Mouse (Mus musculus) CD4-positive naive resting alpha-beta T cell, adult 57 days (primary cell): ENCODE results near the gene Etfdh. TPM values are rescaled to one million over a fixed set of nuclear protein-coding genes. Genes with fewer than 3 reads are reported as not detected.

Experiments
- total RNA-seq: library from RNA; stranded (reverse); gene quantifications from one replicate; pipeline ENCODE4 v1.2.4, GENCODE M21; 2023

Etfdh gene
- 23.3 TPM for total RNA-seq

DNA sequence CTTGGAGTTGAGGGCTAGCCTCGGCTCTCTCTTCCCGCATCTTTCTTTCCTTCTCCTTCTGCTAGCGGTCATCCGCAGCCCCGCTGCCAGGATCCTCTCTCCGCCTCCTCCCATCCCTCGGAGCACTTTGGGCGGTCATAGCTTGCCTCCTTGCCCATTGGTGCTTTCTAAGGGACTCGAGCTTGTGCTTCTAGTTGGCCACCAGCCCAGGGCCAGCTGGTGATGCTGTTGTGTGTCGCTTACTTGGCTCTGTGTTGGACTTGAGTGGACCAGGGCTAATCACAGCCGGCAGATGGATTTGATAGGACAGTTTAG, at the start of gene Etfdh:
Gene Etfdh (minus strand): TSS at position 85 of the 315 bp plus-strand sequence.

GRCm38 (mm10) chr3:79628561-79629415, 512 bp downstream of the Etfdh start, which contains the start of gene 4930579G24Rik:
Gene 4930579G24Rik, plus strand, starts transcription at chr3:79629079.

GRCm38 (mm10) chr3:79590863-79591792, 38.2 kb downstream of the Etfdh start, which contains the start of gene Ppid:
Gene Ppid, plus strand, starts transcription at chr3:79591342.

GRCm38 (mm10) chr3:79567703-79568362, 61.5 kb downstream of the Etfdh start, which contains the start of gene Fnip2:
Gene Fnip2, minus strand, starts transcription at chr3:79567796.

Other genes with a start within 250 kb of the Etfdh start
- 2.7 TPM for gene Fnip2, start 61.7 kb downstream of the Etfdh start, total RNA-seq
- gene Ppid, start 38.2 kb downstream of the Etfdh start, total RNA-seq = 61.9 TPM
- 2.4 TPM for gene 4930579G24Rik, start 421 bp downstream of the Etfdh start, total RNA-seq
- not detected for gene Rxfp1, start 108.4 kb upstream of the Etfdh start, total RNA-seq
- not detected for gene Tmem144, start 223.3 kb upstream of the Etfdh start, total RNA-seq